Mouse (Mus musculus) midbrain, postnatal 0 days (tissue): ENCODE measurements around the gene Ttc23l. TPM values are rescaled to one million over a fixed set of nuclear protein-coding genes. Genes with fewer than 3 reads are reported as not detected.

ENCODE experiments used
- ATAC-seq: fragments of 200-750 bp; cut with Nextera tagmentation; 2 replicates; pipeline ENCODE4 v1.8.0; 2017; ENCODE audit warnings: moderate number of reproducible peaks, mild to moderate bottlenecking, moderate TSS enrichment, moderate library complexity; ENCODE audit not compliant: low FRiP score
- DNase-seq: peaks from one replicate; pipeline ENCODE4 v3.0.0-alpha.2; 2015; ENCODE audit warnings: low spot score
- H3K27ac ChIP-seq: fragments of 300-500 bp; sonication (generic); 2 replicates; pipeline ENCODE4 v1.5.1; 2014; ENCODE audit warnings: low read depth, mild to moderate bottlenecking, low read length, mixed read lengths
- H3K27me3 ChIP-seq: fragments of 300-500 bp; sonication (generic); 2 replicates; pipeline ENCODE4 v1.6.1; 2014; ENCODE audit warnings: low read length, control low read depth, mixed read lengths; ENCODE audit not compliant: insufficient read depth
- H3K36me3 ChIP-seq: fragments of 300-500 bp; sonication (generic); 2 replicates; pipeline ENCODE4 v1.6.1; 2014; ENCODE audit warnings: low read length, control low read depth, mixed read lengths; ENCODE audit not compliant: insufficient read depth
- H3K4me1 ChIP-seq: fragments of 300-500 bp; sonication (generic); 2 replicates; pipeline ENCODE4 v1.6.1; 2014; ENCODE audit warnings: mild to moderate bottlenecking, control low read depth, antibody characterized with exemption, low read length, mixed read lengths; ENCODE audit not compliant: insufficient read depth
- H3K4me2 ChIP-seq: fragments of 300-500 bp; sonication (generic); 2 replicates; pipeline ENCODE4 v1.6.1; 2014; ENCODE audit warnings: low read depth, mild to moderate bottlenecking, low read length, mixed read lengths; ENCODE audit not compliant: poor library complexity, severe bottlenecking
- H3K4me3 ChIP-seq: fragments of 300-500 bp; sonication (generic); 2 replicates; pipeline ENCODE4 v1.5.1; 2014; ENCODE audit warnings: low read depth, mild to moderate bottlenecking, low read length, moderate library complexity
- H3K9ac ChIP-seq: fragments of 300-500 bp; sonication (generic); replicated peaks from 2 replicates; pipeline ENCODE4 v1.6.1; 2014; ENCODE audit warnings: mild to moderate bottlenecking, low read length, moderate library complexity, mixed read lengths; ENCODE audit not compliant: poor library complexity, severe bottlenecking
- H3K9me3 ChIP-seq: fragments of 300-500 bp; sonication (generic); 2 replicates; pipeline ENCODE4 v1.6.1; 2016; ENCODE audit warnings: low read length, control low read depth
- CTCF ChIP-seq: IDR thresholded peaks from 2 replicates; pipeline ENCODE4 v1.5.1; 2016; ENCODE audit warnings: antibody characterized with exemption, mild to moderate bottlenecking
- WGBS: fragments of 180-500 bp; shearing (Covaris S2); extraction: QIAGEN DNeasy Blood & Tissue Kit; methylation state at CpG from one replicate; pipeline ENCODE4 v1.1.7; 2014; 5-methylcytosine and 5-hydroxymethylcytosine counted together
- polyA plus RNA-seq: library from polyadenylated mRNA; unstranded; fragments of >200 nt; fragmentation: Nextera tagmentation; extraction: Ambion mirVana; gene quantifications from 2 replicates; pipeline ENCODE4 v1.2.1, GENCODE M21; 2015
- total RNA-seq: library from RNA; depleted of rRNA; stranded (reverse); fragments of >200 nt; gene quantifications from 2 replicates; pipeline ENCODE4 v1.2.3, GENCODE M21; 2014; rRNA removed

Ttc23l gene
- not detected in 2 replicates for total RNA-seq
- polyA plus RNA-seq, result not detected in 2 replicates

DNA sequence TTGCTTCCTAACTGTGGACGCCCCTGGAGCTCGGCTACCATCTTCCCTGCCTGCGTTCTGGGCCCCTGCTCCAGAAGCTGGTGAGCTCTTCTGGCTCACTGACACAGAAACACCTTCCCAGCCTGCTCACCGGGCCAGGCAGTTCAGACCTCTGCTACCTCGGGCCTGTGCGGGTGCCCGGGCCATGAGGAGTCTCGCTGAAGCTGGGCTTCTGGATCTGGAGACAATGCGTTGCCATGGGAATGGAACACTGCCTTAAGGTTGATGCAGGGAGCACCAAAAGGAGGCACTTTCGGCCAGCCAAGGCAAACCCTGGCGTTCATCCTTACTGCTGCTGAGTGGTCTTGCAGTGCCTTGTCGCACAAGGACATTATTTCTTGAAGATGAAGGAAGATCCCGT is at the start of gene Ttc23l:
Ttc23l (minus strand) TSS at position 204 of the 400 bp plus-strand sequence.
- WGBS, result 81% methylated on average over 13 of the region's 13 CpGs

DNA sequence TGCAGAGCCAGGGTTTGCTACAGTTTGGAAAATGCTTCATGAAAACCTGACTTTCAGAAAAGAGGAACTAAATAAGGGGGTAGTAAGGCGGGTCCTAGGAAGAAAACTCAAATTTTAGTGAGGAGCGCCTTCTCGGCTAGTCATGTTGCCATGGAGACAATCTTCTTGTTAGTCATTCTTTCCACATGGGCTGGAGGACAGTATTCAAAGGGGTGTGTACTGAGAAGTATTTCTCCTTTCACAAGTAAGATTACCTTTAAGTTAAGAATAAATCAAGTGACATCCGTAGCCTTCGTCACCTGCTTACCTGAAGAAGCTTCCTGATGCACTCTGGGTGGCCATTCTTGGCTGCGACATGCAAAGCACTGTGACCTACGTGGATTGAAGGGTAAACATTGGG is 40.9 kb upstream of the Ttc23l start:
- 0 out of 2 replicates have a peak, but pooled peaks cover 5% of the 10 kb centered on the region for H3K4me1 ChIP-seq
- no peak for TF ChIP-seq CTCF
- DNase-seq, result peak; percentile 42
- H3K36me3 ChIP-seq, result no peaks in the 10 kb centered on the region
- no peak overlapping the region for H3K4me3 ChIP-seq
- H3K27me3 ChIP-seq, result no peaks in the 10 kb centered on the region
- WGBS, result 60% methylated on average over 7 of the region's 7 CpGs
- no peak overlapping the region for H3K9ac ChIP-seq
- H3K9me3 ChIP-seq, result no peaks in the 10 kb centered on the region
- no peak overlapping the region for H3K27ac ChIP-seq
- no peak overlapping the region for H3K4me2 ChIP-seq
- no peak for ATAC-seq

More for the DNA sequence above, at the start of gene Ttc23l:
- Histone ChIP-seq H3K9ac (no peak within 1 kb of the TSS), H3K4me3 (no peak within 1 kb of the TSS), H3K4me1 (no peaks in the 10 kb centered on the region), H3K36me3 (no peaks in the 10 kb centered on the region), H3K9me3 (no peaks in the 10 kb centered on the region), H3K27ac (no peak within 1 kb of the TSS), H3K4me2 (no peak within 1 kb of the TSS), H3K27me3 (no peaks in the 10 kb centered on the region)
- ATAC-seq (no peak), DNase-seq (no peak)
- no peak for TF ChIP-seq CTCF

DNA sequence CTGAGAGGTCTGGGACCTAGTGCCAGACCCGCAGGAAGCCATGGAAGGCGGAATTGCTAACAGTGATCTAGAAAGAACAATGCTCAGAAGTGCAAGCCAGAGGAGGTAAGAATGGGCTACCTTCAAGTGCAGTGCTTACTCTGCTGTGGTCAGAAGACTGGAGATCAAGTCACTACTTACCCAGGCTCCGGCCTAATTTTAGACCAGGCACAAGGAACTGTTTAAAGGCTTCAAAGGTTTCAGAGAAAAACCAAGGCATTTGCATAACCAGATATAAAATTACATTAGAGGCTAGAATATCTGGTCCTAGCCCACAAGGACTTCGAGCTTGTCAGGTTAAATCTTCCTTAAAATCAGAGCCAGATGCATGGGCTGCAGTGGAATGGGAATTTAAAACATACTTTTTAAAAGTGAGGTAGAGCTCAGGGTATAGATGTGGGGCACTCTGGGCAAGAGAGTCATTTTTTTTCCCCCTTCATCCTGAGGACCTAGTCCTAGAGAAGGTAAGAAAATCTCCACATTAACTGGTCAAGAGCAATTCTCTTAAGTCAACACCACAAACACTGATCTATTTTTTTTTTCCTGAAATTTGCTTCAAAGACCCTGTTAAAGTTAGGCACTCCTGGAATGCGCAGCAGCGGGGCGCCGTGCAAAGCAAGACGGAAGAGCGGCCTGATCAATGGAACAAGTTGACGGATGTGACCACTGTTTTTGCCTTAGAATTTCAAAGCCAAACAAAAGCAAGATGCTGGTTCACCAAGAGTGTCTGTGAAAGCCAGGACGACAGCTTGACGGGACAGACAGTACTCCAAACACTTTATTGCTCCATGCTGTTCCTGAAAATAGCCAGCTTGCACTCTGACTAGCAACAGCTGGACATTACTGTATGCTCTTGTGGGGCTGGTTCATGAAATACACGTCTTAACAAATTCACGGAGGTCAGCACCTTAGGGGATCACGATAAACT is 40.1 kb upstream of the Ttc23l start:
- ATAC-seq (no peak), DNase-seq (no peak)
- H3K27me3 ChIP-seq, result no peaks in the 10 kb centered on the region
- WGBS, result 69% methylated on average over 16 of the region's 16 CpGs
- H3K36me3 ChIP-seq, result no peaks in the 10 kb centered on the region
- no peak overlapping the region for H3K27ac ChIP-seq
- TF ChIP-seq CTCF, result no peak
- H3K9me3 ChIP-seq, result no peaks in the 10 kb centered on the region
- H3K4me2 ChIP-seq, result no peak overlapping the region
- no peak overlapping the region for H3K9ac ChIP-seq
- 0 out of 2 replicates have a peak, but pooled peaks cover 5% of the 10 kb centered on the region for H3K4me1 ChIP-seq
- no peak overlapping the region for H3K4me3 ChIP-seq

DNA sequence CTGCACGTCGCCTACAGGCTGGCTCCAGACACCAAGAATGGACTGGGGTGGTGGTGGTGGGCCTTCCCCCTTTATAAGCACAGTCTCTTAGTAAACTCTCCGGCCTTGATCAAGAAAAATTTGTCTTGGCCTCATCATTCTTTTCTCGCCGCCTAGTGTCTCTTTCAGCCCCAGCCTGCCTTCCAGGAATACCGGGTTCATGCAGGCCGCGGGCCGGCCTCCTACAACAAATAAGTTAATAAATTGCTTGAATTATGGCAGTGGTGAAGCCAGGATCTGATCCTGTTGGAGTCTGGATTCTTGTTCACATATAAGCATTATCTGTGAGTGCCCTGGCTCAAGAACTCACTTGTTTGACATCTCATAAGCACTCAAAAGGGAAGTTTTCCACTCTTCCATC is 38.4 kb upstream of the Ttc23l start:
- H3K9me3 ChIP-seq, result no peaks in the 10 kb centered on the region
- DNase-seq, result no peak
- no peak overlapping the region for H3K27ac ChIP-seq
- H3K4me3 ChIP-seq, result no peak overlapping the region
- 96% methylated on average over 9 of the region's 9 CpGs for WGBS
- 0 out of 2 replicates have a peak, but pooled peaks cover 5% of the 10 kb centered on the region for H3K4me1 ChIP-seq
- no peak for TF ChIP-seq CTCF
- H3K4me2 ChIP-seq, result no peak overlapping the region
- no peaks in the 10 kb centered on the region for H3K27me3 ChIP-seq
- no peak for ATAC-seq
- H3K9ac ChIP-seq, result no peak overlapping the region
- no peaks in the 10 kb centered on the region for H3K36me3 ChIP-seq

DNA sequence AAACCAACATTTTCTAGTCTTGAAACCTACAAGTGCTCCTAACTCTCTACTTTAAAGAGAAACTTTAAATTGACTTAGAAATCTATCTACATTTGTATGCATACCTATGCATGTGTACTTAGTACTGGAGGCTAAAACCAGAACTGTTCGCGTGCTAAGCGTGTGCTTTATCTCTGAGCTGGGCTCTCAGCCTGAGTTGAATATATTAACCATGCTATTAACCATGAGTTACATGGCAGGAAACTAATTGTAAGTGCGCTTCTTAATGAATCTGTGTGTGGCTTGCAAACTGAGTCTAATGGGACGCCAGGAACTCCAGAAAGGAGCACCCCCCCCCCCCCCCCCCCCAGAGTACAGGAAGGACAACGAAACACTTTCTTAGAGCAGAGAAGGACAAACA is 36.9 kb upstream of the Ttc23l start:
- 72% methylated on average over 6 of the region's 6 CpGs for WGBS
- no peak overlapping the region for H3K4me2 ChIP-seq
- H3K27ac ChIP-seq, result no peak overlapping the region
- H3K27me3 ChIP-seq, result no peaks in the 10 kb centered on the region
- H3K4me1 ChIP-seq, result 0 out of 2 replicates have a peak, but pooled peaks cover 5% of the 10 kb centered on the region
- H3K9me3 ChIP-seq, result no peaks in the 10 kb centered on the region
- H3K36me3 ChIP-seq, result no peaks in the 10 kb centered on the region
- ATAC-seq (no peak), DNase-seq (no peak)
- no peak overlapping the region for H3K4me3 ChIP-seq
- H3K9ac ChIP-seq, result no peak overlapping the region
- TF ChIP-seq CTCF, result no peak

DNA sequence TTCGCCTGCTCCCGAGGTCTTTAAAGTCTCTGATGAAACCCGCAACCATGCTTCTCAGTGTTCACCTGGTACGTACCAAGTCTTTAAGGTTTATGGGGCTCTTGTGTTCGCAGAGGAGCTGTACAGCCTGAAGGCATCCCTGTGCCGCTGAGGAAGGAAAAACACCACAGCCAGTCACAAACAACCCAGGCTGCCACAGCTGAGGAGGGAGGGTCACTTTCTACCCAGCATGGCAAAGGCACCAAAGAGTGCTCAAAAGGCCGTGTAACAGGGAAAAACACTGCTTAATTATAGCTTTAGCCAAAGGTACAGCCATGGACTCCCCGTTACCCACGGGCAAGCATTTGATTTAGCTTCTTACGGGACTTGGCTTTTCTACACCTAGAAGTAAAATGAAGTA is 36.4 kb upstream of the Ttc23l start:
- 85% methylated on average over 10 of the region's 10 CpGs for whole genome bisulfite sequencing
- Histone ChIP-seq H3K9me3 (no peaks in the 10 kb centered on the region), H3K27ac (no peak overlapping the region), H3K36me3 (no peaks in the 10 kb centered on the region), H3K9ac (no peak overlapping the region), H3K27me3 (no peaks in the 10 kb centered on the region), H3K4me3 (no peak overlapping the region), H3K4me1 (0 out of 2 replicates have a peak, but pooled peaks cover 5% of the 10 kb centered on the region), H3K4me2 (no peak overlapping the region)
- DNase-seq (no peak), ATAC-seq (no peak)
- TF ChIP-seq CTCF, result no peak
